ENCODE assay signal across 8 mouse cellular contexts in genomic region chr7:24299823-24300481, GRCm38 (mm10). TPM values are rescaled to one million over a fixed set of nuclear protein-coding genes. Genes with fewer than 3 reads are reported as not detected.
DNase-seq lines count a peak whose midpoint lies in the region; ATAC-seq and TF ChIP-seq lines count a peak whose summit lies in the region.

No protein-coding gene starts in this region.

- peaks cover 32% of the 10 kb centered on the region for H3K36me3 ChIP-seq in heart, embryonic 15.5 days
- peaks cover 60% of the 10 kb centered on the region for H3K36me3 ChIP-seq in limb, embryonic 10.5 days
- H3K36me3 ChIP-seq in midbrain, postnatal 0 days (ENCODE audit: insufficient read depth, low read length): peaks cover 36% of the 10 kb centered on the region

- 0 out of 2 replicates have a peak, but pooled peaks have one; percentile 24 for ATAC-seq in common myeloid progenitor, adult 5-6 weeks (replicated peaks; ENCODE audit: low read depth, poor library complexity, severe bottlenecking)
- no peak for ATAC-seq in heart, embryonic 15.5 days (replicated peaks; ENCODE audit: insufficient number of reproducible peaks, insufficient read depth, low FRiP score, low read depth)
- peak; percentile 20; the same call in 1 of the 2 replicates for ATAC-seq in midbrain, postnatal 0 days (ENCODE audit: low FRiP score)

- H3K4me2 ChIP-seq in heart, embryonic 15.5 days: peak overlapping the region; percentile 91
- peak overlapping the region; percentile 79 for H3K4me2 ChIP-seq in midbrain, postnatal 0 days (ENCODE audit: low read depth, low read length, poor library complexity, severe bottlenecking)

- peaks cover 18% of the 10 kb centered on the region for H3K4me1 ChIP-seq in heart, embryonic 15.5 days (replicated peaks)
- H3K4me1 ChIP-seq in limb, embryonic 10.5 days: peaks cover 19% of the 10 kb centered on the region
- no peaks in the 10 kb centered on the region for H3K4me1 ChIP-seq in midbrain, postnatal 0 days (ENCODE audit: insufficient read depth, low read length)

- H3K27me3 ChIP-seq in heart, embryonic 15.5 days: no peaks in the 10 kb centered on the region
- no peaks in the 10 kb centered on the region for H3K27me3 ChIP-seq in limb, embryonic 10.5 days (ENCODE audit: low read depth, poor library complexity, severe bottlenecking)
- H3K27me3 ChIP-seq in midbrain, postnatal 0 days (ENCODE audit: insufficient read depth, low read length): no peaks in the 10 kb centered on the region

- no peaks in the 10 kb centered on the region for H3K9me3 ChIP-seq in heart, embryonic 15.5 days (replicated peaks)
- H3K9me3 ChIP-seq in limb, embryonic 10.5 days (replicated peaks): no peaks in the 10 kb centered on the region
- H3K9me3 ChIP-seq in midbrain, postnatal 0 days (ENCODE audit: low read length): no peaks in the 10 kb centered on the region

- peak; percentile 14 for DNase-seq in adrenal gland, postnatal 10 days
- no peak for DNase-seq in adrenal gland, postnatal 4 days (ENCODE audit: low spot score in 2 of 2)
- DNase-seq in CD4-positive helper T cell, adult 2 months (ENCODE audit: low read depth, low spot score): peak; percentile 8
- peak; percentile 46 for DNase-seq in limb, embryonic 10.5 days (ENCODE audit: low spot score)
- peak; percentile 35 for DNase-seq in midbrain, postnatal 0 days (ENCODE audit: low spot score)
- no peak for DNase-seq in gastrocnemius, postnatal 25 days

- no peak for TF ChIP-seq CTCF in midbrain, postnatal 0 days (IDR thresholded peaks at IDR 0.05)

- WGBS in heart, embryonic 15.5 days: 2% methylated on average over 18 of the region's 18 CpGs
- under 1% methylated on average over 18 of the region's 18 CpGs for WGBS in limb, embryonic 10.5 days
- under 1% methylated on average over 18 of the region's 18 CpGs for WGBS in midbrain, postnatal 0 days

- peak overlapping the region; percentile 79 for H3K27ac ChIP-seq in heart, embryonic 15.5 days
- peak overlapping the region; percentile 96 for H3K27ac ChIP-seq in limb, embryonic 10.5 days
- H3K27ac ChIP-seq in midbrain, postnatal 0 days (ENCODE audit: low read depth, low read length): no peak overlapping the region

- H3K4me3 ChIP-seq in heart, embryonic 15.5 days: peak overlapping the region; percentile 89
- H3K4me3 ChIP-seq in limb, embryonic 10.5 days: peak overlapping the region; percentile 78
- peak overlapping the region; percentile 73 for H3K4me3 ChIP-seq in midbrain, postnatal 0 days (ENCODE audit: low read depth, low read length)

- peak overlapping the region; percentile 56 for H3K9ac ChIP-seq in heart, embryonic 15.5 days
- H3K9ac ChIP-seq in midbrain, postnatal 0 days (replicated peaks; ENCODE audit: low read length, poor library complexity, severe bottlenecking): peak overlapping the region; percentile 24; the same call in 1 of the 2 replicates

RNA-seq across cellular contexts. Expression of gene Zfp61, which starts 1.1 kb away (rescaled TPM):
- total RNA-seq in adrenal gland, postnatal 10 days (2021): 10 to 100 TPM in 1 of 2 experiments, 1 to 10 TPM in 1; 5.8 to 12.1 TPM
- total RNA-seq in adrenal gland, postnatal 4 days (2021): 10 to 100 TPM; 18.3 to 19.5 TPM
- total RNA-seq in common myeloid progenitor, adult 5-6 weeks (2017): 15.7 and 21.4 TPM in 2 replicates
- 14.3 and 19.4 TPM in 2 replicates for polyA plus RNA-seq in heart, embryonic 15.5 days (2015; fragmentation: Nextera tagmentation; extraction: Ambion mirVana)
- 41.4 and 54.7 TPM in 2 replicates for polyA plus RNA-seq in limb, embryonic 10.5 days (2016; fragmentation: Nextera tagmentation; extraction: Ambion mirVana)
- 18.3 and 30.9 TPM in 2 replicates for total RNA-seq in midbrain, postnatal 0 days (2014; rRNA removed)
- polyA plus RNA-seq in midbrain, postnatal 0 days (2015; fragmentation: Nextera tagmentation; extraction: Ambion mirVana): 30.3 and 32.4 TPM in 2 replicates
- total RNA-seq in gastrocnemius, postnatal 25 days (2021): 1 to 10 TPM; 2.9 to 3.2 TPM

RNA-seq across cellular contexts. Expression of gene Zfp94, which starts 16.5 kb away (rescaled TPM):
- 1 to 10 TPM; 2.7 to 6.4 TPM for total RNA-seq in adrenal gland, postnatal 10 days (2021)
- 1 to 10 TPM; 5.8 to 7.0 TPM for total RNA-seq in adrenal gland, postnatal 4 days (2021)
- total RNA-seq in common myeloid progenitor, adult 5-6 weeks (2017): 2.4 and 6.5 TPM in 2 replicates
- polyA plus RNA-seq in heart, embryonic 15.5 days (2015; fragmentation: Nextera tagmentation; extraction: Ambion mirVana): 4.3 and 5.5 TPM in 2 replicates
- 12.1 and 15.9 TPM in 2 replicates for polyA plus RNA-seq in limb, embryonic 10.5 days (2016; fragmentation: Nextera tagmentation; extraction: Ambion mirVana)
- 13.3 and 25.0 TPM in 2 replicates for total RNA-seq in midbrain, postnatal 0 days (2014; rRNA removed)
- polyA plus RNA-seq in midbrain, postnatal 0 days (2015; fragmentation: Nextera tagmentation; extraction: Ambion mirVana): 17.4 and 22.9 TPM in 2 replicates
- total RNA-seq in gastrocnemius, postnatal 25 days (2021): 1 to 10 TPM; 1.3 to 1.8 TPM

RNA-seq across cellular contexts. Expression of gene Zfp93, which starts 29.7 kb away (rescaled TPM):
- total RNA-seq in adrenal gland, postnatal 10 days (2021): 1 to 10 TPM; 4.1 to 4.8 TPM
- total RNA-seq in adrenal gland, postnatal 4 days (2021): 1 to 10 TPM; 6.0 to 6.6 TPM
- 1.6 and 4.9 TPM in 2 replicates for total RNA-seq in common myeloid progenitor, adult 5-6 weeks (2017)
- 5.4 and 6.5 TPM in 2 replicates for polyA plus RNA-seq in heart, embryonic 15.5 days (2015; fragmentation: Nextera tagmentation; extraction: Ambion mirVana)
- 8.7 and 10.8 TPM in 2 replicates for polyA plus RNA-seq in limb, embryonic 10.5 days (2016; fragmentation: Nextera tagmentation; extraction: Ambion mirVana)
- 7.4 and 11.1 TPM in 2 replicates for total RNA-seq in midbrain, postnatal 0 days (2014; rRNA removed)
- polyA plus RNA-seq in midbrain, postnatal 0 days (2015; fragmentation: Nextera tagmentation; extraction: Ambion mirVana): 2.2 and 2.7 TPM in 2 replicates
- 1 to 10 TPM; 3.6 to 4.4 TPM for total RNA-seq in gastrocnemius, postnatal 25 days (2021)

RNA-seq across cellular contexts. Expression of gene Tescl, which starts 33.8 kb away (rescaled TPM):
- total RNA-seq in adrenal gland, postnatal 10 days (2021): under 1 TPM; 0.36 to 0.42 TPM
- under 1 TPM; 0.36 to 0.37 TPM for total RNA-seq in adrenal gland, postnatal 4 days (2021)
- total RNA-seq in common myeloid progenitor, adult 5-6 weeks (2017): not detected in 2 replicates
- 0.28 TPM in 1 of 2 replicates, not detected in the other for polyA plus RNA-seq in heart, embryonic 15.5 days (2015; fragmentation: Nextera tagmentation; extraction: Ambion mirVana)
- polyA plus RNA-seq in limb, embryonic 10.5 days (2016; fragmentation: Nextera tagmentation; extraction: Ambion mirVana): not detected in 2 replicates
- total RNA-seq in midbrain, postnatal 0 days (2014; rRNA removed): not detected in 2 replicates
- polyA plus RNA-seq in midbrain, postnatal 0 days (2015; fragmentation: Nextera tagmentation; extraction: Ambion mirVana): 0.19 TPM in 1 of 2 replicates, not detected in the other
- total RNA-seq in gastrocnemius, postnatal 25 days (2021): not detected

RNA-seq across cellular contexts. Expression of gene Zfp108, which starts 45.4 kb away (rescaled TPM):
- 1 to 10 TPM; 2.0 to 3.5 TPM for total RNA-seq in adrenal gland, postnatal 10 days (2021)
- 1 to 10 TPM; 3.9 to 4.2 TPM for total RNA-seq in adrenal gland, postnatal 4 days (2021)
- 1.5 and 3.8 TPM in 2 replicates for total RNA-seq in common myeloid progenitor, adult 5-6 weeks (2017)
- polyA plus RNA-seq in heart, embryonic 15.5 days (2015; fragmentation: Nextera tagmentation; extraction: Ambion mirVana): 2.1 and 3.0 TPM in 2 replicates
- polyA plus RNA-seq in limb, embryonic 10.5 days (2016; fragmentation: Nextera tagmentation; extraction: Ambion mirVana): 2.6 and 3.2 TPM in 2 replicates
- total RNA-seq in midbrain, postnatal 0 days (2014; rRNA removed): 5.5 and 7.4 TPM in 2 replicates
- polyA plus RNA-seq in midbrain, postnatal 0 days (2015; fragmentation: Nextera tagmentation; extraction: Ambion mirVana): 3.4 and 3.7 TPM in 2 replicates
- total RNA-seq in gastrocnemius, postnatal 25 days (2021): 1 to 10 TPM; 1.4 to 1.9 TPM

Comparison
In these comparisons a context has a peak if more than half of its experiments do, and no peak if none do; other contexts are left out.
1. DNase-seq: peak in adrenal gland, postnatal 10 days (single experiment), CD4-positive helper T cell, adult 2 months (single experiment), limb, embryonic 10.5 days (single experiment) and midbrain, postnatal 0 days (single experiment); none in adrenal gland, postnatal 4 days (0 of 2) and gastrocnemius, postnatal 25 days (single experiment).
2. Peak in every context shown above with its lines, with median percentiles within 50 percentile points of each other: H3K4me3 ChIP-seq.